Mouse (Mus musculus) forebrain, embryonic 15.5 days (tissue): ENCODE results near the gene Tbc1d9b. TPM values are rescaled to one million over a fixed set of nuclear protein-coding genes. Genes with fewer than 3 reads are reported as not detected.

Experiments used
- ATAC-seq: fragments of 200-750 bp; cut with Nextera tagmentation; replicated peaks from 2 replicates; pipeline ENCODE4 v1.8.0; 2017; ENCODE audit warnings: mild to moderate bottlenecking, moderate TSS enrichment, moderate library complexity
- H3K27ac ChIP-seq: fragments of 300-500 bp; sonication (generic); replicated peaks from 2 replicates; pipeline ENCODE4 v1.5.1; 2015; ENCODE audit warnings: mild to moderate bottlenecking, inconsistent platforms
- H3K27me3 ChIP-seq: fragments of 300-500 bp; sonication (generic); 2 replicates; pipeline ENCODE4 v1.6.1; 2015; ENCODE audit warnings: inconsistent platforms
- H3K36me3 ChIP-seq: fragments of 300-500 bp; sonication (generic); 2 replicates; pipeline ENCODE4 v1.6.1; 2015; ENCODE audit warnings: mild to moderate bottlenecking, inconsistent platforms
- H3K4me1 ChIP-seq: fragments of 300-500 bp; sonication (generic); 2 replicates; pipeline ENCODE4 v1.6.1; 2015; ENCODE audit warnings: inconsistent platforms
- H3K4me2 ChIP-seq: fragments of 300-500 bp; sonication (generic); replicated peaks from 2 replicates; pipeline ENCODE4 v1.6.1; 2015; ENCODE audit warnings: mild to moderate bottlenecking, inconsistent platforms
- H3K4me3 ChIP-seq: fragments of 300-500 bp; sonication (generic); 2 replicates; pipeline ENCODE4 v1.5.1; 2015; ENCODE audit warnings: mild to moderate bottlenecking, inconsistent platforms
- H3K9ac ChIP-seq: fragments of 300-500 bp; sonication (generic); replicated peaks from 2 replicates; pipeline ENCODE4 v1.6.1; 2015; ENCODE audit warnings: mild to moderate bottlenecking, inconsistent platforms
- H3K9me3 ChIP-seq: fragments of 300-500 bp; sonication (generic); 2 replicates; pipeline ENCODE4 v1.6.1; 2016; ENCODE audit warnings: inconsistent platforms
- WGBS: fragments of 180-500 bp; shearing (Covaris S2); methylation state at CpG from one replicate; pipeline ENCODE4 v1.1.7; 2015; ENCODE audit warnings: mixed read lengths; 5-methylcytosine and 5-hydroxymethylcytosine counted together
- polyA plus RNA-seq: library from polyadenylated mRNA; unstranded; fragments of >200 nt; fragmentation: Nextera tagmentation; extraction: Ambion mirVana; gene quantifications from 2 replicates; pipeline ENCODE4 v1.2.1, GENCODE M21; 2015

Tbc1d9b gene
- polyA plus RNA-seq, 1 experiment from 2014 or later: 37.0 TPM

DNA sequence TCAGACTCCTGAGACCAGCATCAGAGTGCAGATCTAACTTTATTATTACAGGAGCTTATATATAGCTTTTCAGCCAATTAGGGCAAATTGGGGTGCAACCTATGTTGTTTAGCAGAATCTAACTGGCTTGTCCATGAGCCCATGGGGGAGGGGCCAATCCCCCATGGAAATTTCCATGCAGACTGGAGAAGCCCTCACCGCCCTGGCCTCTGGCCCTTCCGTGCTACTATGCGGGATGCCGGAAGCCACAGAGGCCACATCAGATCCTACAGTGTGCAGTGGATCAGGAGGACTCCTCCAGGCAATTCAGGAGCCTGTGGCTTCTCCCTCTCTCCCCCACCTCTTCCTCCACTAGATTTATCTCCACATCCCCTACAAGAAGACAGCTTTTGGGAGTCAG is 86.6 kb downstream of the Tbc1d9b start:
- H3K4me3 ChIP-seq: no peak overlapping the region
- ATAC-seq: no peak
- no peaks in the 10 kb centered on the region for H3K27me3 ChIP-seq
- no peaks in the 10 kb centered on the region for H3K9me3 ChIP-seq
- WGBS: 66% methylated on average over 4 of the region's 4 CpGs
- no peak overlapping the region for H3K4me2 ChIP-seq
- peaks cover 12% of the 10 kb centered on the region; the same call in 1 of the 2 replicates for H3K4me1 ChIP-seq
- H3K36me3 ChIP-seq: no peaks in the 10 kb centered on the region
- H3K9ac ChIP-seq: no peak overlapping the region
- H3K27ac ChIP-seq: no peak overlapping the region

DNA sequence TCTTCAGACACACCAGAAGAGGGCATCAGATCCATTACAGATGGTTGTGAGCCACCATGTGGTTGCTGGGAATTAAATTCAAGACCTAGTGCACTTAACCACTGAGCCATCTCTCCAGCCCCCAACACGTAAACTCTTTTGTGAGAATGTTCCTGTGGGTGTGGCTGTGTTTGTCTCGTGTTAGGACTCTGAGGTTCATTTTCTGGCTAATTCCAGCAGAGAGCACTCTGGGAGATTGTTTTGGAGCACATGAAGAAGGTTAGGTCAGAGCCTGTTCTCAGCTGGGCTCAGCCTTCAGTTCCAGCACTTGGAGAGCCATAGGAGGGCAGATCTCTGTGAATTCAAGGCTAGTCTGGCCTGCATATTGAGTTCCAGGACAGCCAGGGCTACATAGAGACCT is 88.6 kb downstream of the Tbc1d9b start:
- no peak for ATAC-seq
- no peaks in the 10 kb centered on the region for H3K27me3 ChIP-seq
- WGBS: 32% methylated on average over 2 of the region's 2 CpGs

More for the DNA sequence above, 88.6 kb downstream of the Tbc1d9b start:
- Histone ChIP-seq H3K9ac (no peak overlapping the region), H3K4me3 (no peak overlapping the region), H3K27ac (no peak overlapping the region), H3K36me3 (no peaks in the 10 kb centered on the region), H3K9me3 (no peaks in the 10 kb centered on the region), H3K4me2 (no peak overlapping the region), H3K4me1 (peaks cover 20% of the 10 kb centered on the region)

Other genes starting within 250 kb of the Tbc1d9b start
- 11.8 and 14.8 TPM in 2 replicates for gene Rasgef1c, start 229.6 kb upstream of the Tbc1d9b start, polyA plus RNA-seq
- 75.8 and 78.0 TPM in 2 replicates for gene Rnf130, start 106.0 kb upstream of the Tbc1d9b start, polyA plus RNA-seq
- gene Mrnip, start 43.0 kb downstream of the Tbc1d9b start, polyA plus RNA-seq: 28.6 and 31.9 TPM in 2 replicates
- gene Sqstm1, start 79.4 kb downstream of the Tbc1d9b start, polyA plus RNA-seq: 285 and 303 TPM in 2 replicates
- 40.3 and 46.3 TPM in 2 replicates for gene Mgat4b, start 79.5 kb downstream of the Tbc1d9b start, polyA plus RNA-seq
- 2.4 and 3.1 TPM in 2 replicates for gene Ltc4s, start 107.2 kb downstream of the Tbc1d9b start, polyA plus RNA-seq
- gene Maml1, start 160.9 kb downstream of the Tbc1d9b start, polyA plus RNA-seq: 3.8 and 4.6 TPM in 2 replicates
- 241 and 250 TPM in 2 replicates for gene Canx, start 194.3 kb downstream of the Tbc1d9b start, polyA plus RNA-seq
- gene Cby3, start 223.1 kb downstream of the Tbc1d9b start, polyA plus RNA-seq: 1.2 and 1.9 TPM in 2 replicates
- 664 and 668 TPM in 2 replicates for gene Hnrnph1, start 245.6 kb downstream of the Tbc1d9b start, polyA plus RNA-seq